Mouse (Mus musculus): ENCODE results near the gene S100pbp. TPM values are rescaled to one million over a fixed set of nuclear protein-coding genes. Genes with fewer than 3 reads are reported as not detected.

Gene S100pbp
- polyA plus RNA-seq, 1 experiment from 2014 or later: 17.2 TPM

GRCm38 (mm10) chr4:129197514-129197913 is 8.0 kb upstream of the S100pbp start:
- Histone ChIP-seq H3K27me3 (replicated peaks; ENCODE audit: control insufficient read depth, insufficient read depth, low read length) (no peaks in the 10 kb centered on the region), H3K27ac (ENCODE audit: low read length) (no peak overlapping the region), H3K4me1 (replicated peaks; ENCODE audit: control insufficient read depth, insufficient read depth, low read length) (no peaks in the 10 kb centered on the region), H3K4me3 (replicated peaks; ENCODE audit: low read length) (no peak overlapping the region), H3K36me3 (ENCODE audit: control insufficient read depth, insufficient read depth) (peaks cover 28% of the 10 kb centered on the region), H3K9ac (replicated peaks; ENCODE audit: low read depth, low read length) (no peak overlapping the region), H3K4me2 (ENCODE audit: low read length) (no peak overlapping the region), H3K9me3 (ENCODE audit: control insufficient read depth, low read length) (no peaks in the 10 kb centered on the region)
- 98% methylated on average over 6 of the region's 6 CpGs for WGBS
- no peak for ATAC-seq

- Histone ChIP-seq H3K9ac (replicated peaks; ENCODE audit: low read depth, low read length) (no peak overlapping the region), H3K9me3 (ENCODE audit: control insufficient read depth, low read length) (no peaks in the 10 kb centered on the region), H3K36me3 (ENCODE audit: control insufficient read depth, insufficient read depth) (peaks cover 16% of the 10 kb centered on the region), H3K4me1 (replicated peaks; ENCODE audit: control insufficient read depth, insufficient read depth, low read length) (peaks cover 14% of the 10 kb centered on the region), H3K27me3 (replicated peaks; ENCODE audit: control insufficient read depth, insufficient read depth, low read length) (no peaks in the 10 kb centered on the region), H3K27ac (ENCODE audit: low read length) (no peak overlapping the region), H3K4me3 (replicated peaks; ENCODE audit: low read length) (no peak overlapping the region), H3K4me2 (ENCODE audit: low read length) (no peak overlapping the region)
- no peak for ATAC-seq
- 100% methylated on average over 1 of the region's 1 CpGs for WGBS
Measured at GRCm38 (mm10) chr4:129194280-129194679, 4.8 kb upstream of the S100pbp start.

- Histone ChIP-seq H3K4me3 (replicated peaks; ENCODE audit: low read length) (no peak overlapping the region), H3K9ac (replicated peaks; ENCODE audit: low read depth, low read length) (no peak overlapping the region), H3K27me3 (replicated peaks; ENCODE audit: control insufficient read depth, insufficient read depth, low read length) (no peaks in the 10 kb centered on the region), H3K9me3 (ENCODE audit: control insufficient read depth, low read length) (no peaks in the 10 kb centered on the region), H3K4me1 (replicated peaks; ENCODE audit: control insufficient read depth, insufficient read depth, low read length) (peaks cover 24% of the 10 kb centered on the region), H3K36me3 (ENCODE audit: control insufficient read depth, insufficient read depth) (peaks cover 3% of the 10 kb centered on the region), H3K27ac (ENCODE audit: low read length) (no peak overlapping the region), H3K4me2 (ENCODE audit: low read length) (no peak overlapping the region)
- WGBS: 74% methylated on average over 5 of the region's 5 CpGs
- no peak for ATAC-seq
Measured at GRCm38 (mm10) chr4:129191691-129192090, 2.2 kb upstream of the S100pbp start.

GRCm38 (mm10) chr4:129190538-129190937 is 1.0 kb upstream of the S100pbp start:
- no peak for ATAC-seq
- Histone ChIP-seq H3K27ac (ENCODE audit: low read length) (peak overlapping the region; percentile 91), H3K9ac (replicated peaks; ENCODE audit: low read depth, low read length) (peak overlapping the region; percentile 67), H3K36me3 (ENCODE audit: control insufficient read depth, insufficient read depth) (no peaks in the 10 kb centered on the region), H3K9me3 (ENCODE audit: control insufficient read depth, low read length) (no peaks in the 10 kb centered on the region), H3K4me3 (replicated peaks; ENCODE audit: low read length) (peak overlapping the region; percentile 68), H3K4me1 (replicated peaks; ENCODE audit: control insufficient read depth, insufficient read depth, low read length) (peaks cover 24% of the 10 kb centered on the region), H3K27me3 (replicated peaks; ENCODE audit: control insufficient read depth, insufficient read depth, low read length) (no peaks in the 10 kb centered on the region), H3K4me2 (ENCODE audit: low read length) (peak overlapping the region; percentile 71)
- WGBS: 3% methylated on average over 12 of the region's 12 CpGs

- Histone ChIP-seq H3K4me2 (ENCODE audit: low read length) (peak overlapping the region; percentile 68), H3K4me3 (replicated peaks; ENCODE audit: low read length) (peak overlapping the region; percentile 68), H3K9me3 (ENCODE audit: control insufficient read depth, low read length) (no peaks in the 10 kb centered on the region), H3K36me3 (ENCODE audit: control insufficient read depth, insufficient read depth) (no peaks in the 10 kb centered on the region), H3K27me3 (replicated peaks; ENCODE audit: control insufficient read depth, insufficient read depth, low read length) (no peaks in the 10 kb centered on the region), H3K27ac (ENCODE audit: low read length) (peak overlapping the region; percentile 88), H3K4me1 (replicated peaks; ENCODE audit: control insufficient read depth, insufficient read depth, low read length) (peaks cover 24% of the 10 kb centered on the region), H3K9ac (replicated peaks; ENCODE audit: low read depth, low read length) (peak overlapping the region; percentile 72)
- peak; percentile 71 for ATAC-seq
- under 1% methylated on average over 52 of the region's 74 CpGs for WGBS
Measured at GRCm38 (mm10) chr4:129188803-129189541, 555 bp downstream of the S100pbp start.

- H3K4me1 ChIP-seq (replicated peaks; ENCODE audit: control insufficient read depth, insufficient read depth, low read length): peaks cover 24% of the 10 kb centered on the region
- H3K9ac ChIP-seq (replicated peaks; ENCODE audit: low read depth, low read length): peak overlapping the region; percentile 72
- peak overlapping the region; percentile 68 for H3K4me2 ChIP-seq (ENCODE audit: low read length)
- H3K9me3 ChIP-seq (ENCODE audit: control insufficient read depth, low read length): no peaks in the 10 kb centered on the region
- no peaks in the 10 kb centered on the region for H3K27me3 ChIP-seq (replicated peaks; ENCODE audit: control insufficient read depth, insufficient read depth, low read length)
- peak overlapping the region; percentile 68 for H3K4me3 ChIP-seq (replicated peaks; ENCODE audit: low read length)
- no peaks in the 10 kb centered on the region for H3K36me3 ChIP-seq (ENCODE audit: control insufficient read depth, insufficient read depth)
- peak overlapping the region; percentile 88; the same call in 1 of the 2 replicates for H3K27ac ChIP-seq (ENCODE audit: low read length)
- ATAC-seq: no peak
- WGBS: 36% methylated on average over 5 of the region's 5 CpGs
Measured at GRCm38 (mm10) chr4:129188041-129188659, 1.4 kb downstream of the S100pbp start.

- Histone ChIP-seq H3K36me3 (ENCODE audit: control insufficient read depth, insufficient read depth) (0 out of 2 replicates have a peak, but pooled peaks cover 6% of the 10 kb centered on the region), H3K4me1 (replicated peaks; ENCODE audit: control insufficient read depth, insufficient read depth, low read length) (no peaks in the 10 kb centered on the region), H3K9ac (replicated peaks; ENCODE audit: low read depth, low read length) (no peak overlapping the region), H3K27ac (ENCODE audit: low read length) (no peak overlapping the region), H3K4me3 (replicated peaks; ENCODE audit: low read length) (no peak overlapping the region), H3K9me3 (ENCODE audit: control insufficient read depth, low read length) (no peaks in the 10 kb centered on the region), H3K4me2 (ENCODE audit: low read length) (no peak overlapping the region), H3K27me3 (replicated peaks; ENCODE audit: control insufficient read depth, insufficient read depth, low read length) (no peaks in the 10 kb centered on the region)
- WGBS: 40% methylated on average over 1 of the region's 1 CpGs
- ATAC-seq: no peak
Measured at GRCm38 (mm10) chr4:129179560-129179959, 10.0 kb downstream of the S100pbp start.

- H3K4me1 ChIP-seq (replicated peaks; ENCODE audit: control insufficient read depth, insufficient read depth, low read length): no peaks in the 10 kb centered on the region
- no peak overlapping the region for H3K4me3 ChIP-seq (replicated peaks; ENCODE audit: low read length)
- H3K27me3 ChIP-seq (replicated peaks; ENCODE audit: control insufficient read depth, insufficient read depth, low read length): no peaks in the 10 kb centered on the region
- no peak overlapping the region for H3K27ac ChIP-seq (ENCODE audit: low read length)
- no peak overlapping the region for H3K4me2 ChIP-seq (ENCODE audit: low read length)
- H3K9ac ChIP-seq (replicated peaks; ENCODE audit: low read depth, low read length): no peak overlapping the region
- H3K36me3 ChIP-seq (ENCODE audit: control insufficient read depth, insufficient read depth): peaks cover 8% of the 10 kb centered on the region; the same call in 1 of the 2 replicates
- WGBS: 82% methylated on average over 1 of the region's 1 CpGs
- H3K9me3 ChIP-seq (ENCODE audit: control insufficient read depth, low read length): no peaks in the 10 kb centered on the region
- no peak for ATAC-seq
Measured at GRCm38 (mm10) chr4:129172529-129172928, 17.0 kb downstream of the S100pbp start.

- Histone ChIP-seq H3K4me2 (ENCODE audit: low read length) (no peak overlapping the region), H3K27ac (ENCODE audit: low read length) (no peak overlapping the region), H3K36me3 (ENCODE audit: control insufficient read depth, insufficient read depth) (0 out of 2 replicates have a peak, but pooled peaks cover 2% of the 10 kb centered on the region), H3K27me3 (replicated peaks; ENCODE audit: control insufficient read depth, insufficient read depth, low read length) (no peaks in the 10 kb centered on the region), H3K9me3 (ENCODE audit: control insufficient read depth, low read length) (no peaks in the 10 kb centered on the region), H3K4me1 (replicated peaks; ENCODE audit: control insufficient read depth, insufficient read depth, low read length) (no peaks in the 10 kb centered on the region), H3K9ac (replicated peaks; ENCODE audit: low read depth, low read length) (no peak overlapping the region), H3K4me3 (replicated peaks; ENCODE audit: low read length) (no peak overlapping the region)
- ATAC-seq: no peak
- WGBS: 80% methylated on average over 4 of the region's 4 CpGs
Measured at GRCm38 (mm10) chr4:129161581-129162255, 27.8 kb downstream of the S100pbp start.

Data from forebrain, embryonic 16.5 days (tissue).